In the genomic region with DNA sequence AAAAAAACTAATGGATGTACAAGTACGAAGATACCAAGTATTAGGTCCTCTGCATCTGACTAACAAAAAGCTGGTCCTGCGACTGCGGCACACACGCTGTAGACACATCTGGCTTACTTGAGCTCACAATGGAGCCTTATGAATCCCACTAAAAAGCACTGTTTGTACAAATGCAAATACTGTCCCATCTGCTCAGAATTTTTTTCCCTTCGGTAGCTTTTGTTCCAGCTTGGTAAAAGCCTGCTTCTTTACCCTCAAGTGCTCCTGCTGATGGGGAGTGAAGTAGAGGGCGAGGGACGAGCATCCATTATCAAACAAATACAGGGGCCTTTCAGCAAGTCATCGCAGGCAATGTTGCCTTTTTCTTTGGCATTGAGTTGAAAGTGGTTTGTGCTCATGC, we compare ENCODE assay signal across 18 mouse cellular contexts. TPM values are rescaled to one million over a fixed set of nuclear protein-coding genes. Genes with fewer than 3 reads are reported as not detected.
DNase-seq lines count a peak whose midpoint lies in the region; ATAC-seq lines count a peak whose summit lies in the region.
"Had no signal": no experiment of that assay in that cellular context is flagged by ENCODE, and none has a peak within 500 bp of the region (broad histone marks: within the 10 kb centered on the region; RNA-seq: fewer than 3 reads in every experiment).

No protein-coding gene starts in this region.

- H3K4me3 ChIP-seq in forebrain, embryonic 14.5 days (ENCODE audit: low read depth, low read length), result no peak overlapping the region
- no peak overlapping the region for H3K4me3 ChIP-seq in forebrain, embryonic 15.5 days
- no peak overlapping the region for H3K4me3 ChIP-seq in intestine, embryonic 16.5 days (ENCODE audit: low read length)
- H3K4me3 ChIP-seq: erythroblast, embryonic 14.5 days; gastrocnemius, adult 2 months; myocyte had no signal

- no peak overlapping the region for H3K4me2 ChIP-seq in forebrain, embryonic 14.5 days (ENCODE audit: low read length)
- no peak overlapping the region for H3K4me2 ChIP-seq in forebrain, embryonic 15.5 days (replicated peaks)
- H3K4me2 ChIP-seq in intestine, embryonic 16.5 days (ENCODE audit: low read depth, low read length), result no peak overlapping the region

- no peaks in the 10 kb centered on the region for H3K9me3 ChIP-seq in forebrain, embryonic 14.5 days (replicated peaks; ENCODE audit: control insufficient read depth, low read length)
- H3K9me3 ChIP-seq in forebrain, embryonic 15.5 days, result no peaks in the 10 kb centered on the region
- H3K9me3 ChIP-seq in intestine, embryonic 16.5 days (ENCODE audit: control insufficient read depth, low read length), result no peaks in the 10 kb centered on the region

- no peak overlapping the region for H3K9ac ChIP-seq in forebrain, embryonic 14.5 days (ENCODE audit: low read length)
- no peak overlapping the region for H3K9ac ChIP-seq in forebrain, embryonic 15.5 days (replicated peaks)
- no peak overlapping the region for H3K9ac ChIP-seq in intestine, embryonic 16.5 days (ENCODE audit: low read depth, low read length)
- H3K9ac ChIP-seq: liver, postnatal 0 days had no signal

- peaks cover 6% of the 10 kb centered on the region for H3K4me1 ChIP-seq in forebrain, embryonic 14.5 days (ENCODE audit: control insufficient read depth, insufficient read depth, low read length)
- peaks cover 7% of the 10 kb centered on the region for H3K4me1 ChIP-seq in forebrain, embryonic 15.5 days
- H3K4me1 ChIP-seq in intestine, embryonic 16.5 days (ENCODE audit: control insufficient read depth, insufficient read depth, low read length), result no peaks in the 10 kb centered on the region

- no peak overlapping the region for H3K27ac ChIP-seq in forebrain, embryonic 14.5 days (ENCODE audit: low read depth, low read length)
- H3K27ac ChIP-seq in forebrain, embryonic 15.5 days (replicated peaks), result no peak overlapping the region
- no peak overlapping the region for H3K27ac ChIP-seq in intestine, embryonic 16.5 days (ENCODE audit: low read length)
- H3K27ac ChIP-seq: gastrocnemius, adult 2 months; macrophage had no signal

- peak; percentile 60; the same call in 1 of the 2 replicates for ATAC-seq in forebrain, embryonic 14.5 days
- ATAC-seq in forebrain, embryonic 15.5 days (replicated peaks), result no peak
- ATAC-seq in intestine, embryonic 16.5 days, result no peak
- ATAC-seq: liver, postnatal 0 days had no signal

- no peaks in the 10 kb centered on the region for H3K27me3 ChIP-seq in forebrain, embryonic 14.5 days (replicated peaks; ENCODE audit: control insufficient read depth, insufficient read depth, low read length)
- H3K27me3 ChIP-seq in forebrain, embryonic 15.5 days, result no peaks in the 10 kb centered on the region
- H3K27me3 ChIP-seq in intestine, embryonic 16.5 days (replicated peaks; ENCODE audit: control insufficient read depth, insufficient read depth, low read length), result no peaks in the 10 kb centered on the region; the same call in 1 of the 2 replicates

- H3K36me3 ChIP-seq in forebrain, embryonic 14.5 days (ENCODE audit: control insufficient read depth, insufficient read depth, low read length), result no peaks in the 10 kb centered on the region
- H3K36me3 ChIP-seq in forebrain, embryonic 15.5 days, result no peaks in the 10 kb centered on the region
- H3K36me3 ChIP-seq in intestine, embryonic 16.5 days (ENCODE audit: control insufficient read depth, insufficient read depth, low read length), result no peaks in the 10 kb centered on the region

- 38% methylated on average over 8 of the region's 8 CpGs for WGBS in forebrain, embryonic 14.5 days
- 34% methylated on average over 8 of the region's 8 CpGs for WGBS in forebrain, embryonic 15.5 days
- WGBS in intestine, embryonic 16.5 days, result 77% methylated on average over 8 of the region's 8 CpGs

- peak; percentile 56 for DNase-seq in forebrain, embryonic 14.5 days (ENCODE audit: low spot score)
- DNase-seq in right cerebral cortex, adult 18-20 months, result peak; percentile 4
- no peak for DNase-seq in right cerebral cortex, postnatal 4 days
- peak; percentile 7 to 73 for DNase-seq in layer of hippocampus, adult 18-20 months (ENCODE audit: low spot score in 2 of 2)
- no peak for DNase-seq in urinary bladder, adult 18-20 months (ENCODE audit: low spot score in 2 of 2)
- no peak for DNase-seq in cerebellum, postnatal 36 days
- DNase-seq: adrenal gland, postnatal 14 days; cerebellum, postnatal 25 days; gastrocnemius, adult 2 months; heart, postnatal 10 days; liver, postnatal 0 days; right cerebral cortex, postnatal 14 days; thymus, adult 2 months had no signal

RNA-seq across cellular contexts. Expression of a gene that starts 29.3 kb away (rescaled TPM):
- polyA plus RNA-seq in forebrain, embryonic 14.5 days (2014; fragmentation: Nextera tagmentation; extraction: Ambion mirVana), result 9.8 and 12.9 TPM in 2 replicates
- 11.4 and 15.1 TPM in 2 replicates for polyA plus RNA-seq in forebrain, embryonic 15.5 days (2015; fragmentation: Nextera tagmentation; extraction: Ambion mirVana)
- 10 to 100 TPM; 20.8 to 21.4 TPM for total RNA-seq in layer of hippocampus, adult 18-20 months (2021)
- polyA plus RNA-seq in intestine, embryonic 16.5 days (2015; fragmentation: Nextera tagmentation; extraction: Ambion mirVana), result 1.9 and 2.2 TPM in 2 replicates
- polyA plus RNA-seq: erythroblast, embryonic 14.5 days had no signal

Comparison
In these comparisons a context has a peak if more than half of its experiments do, and no peak if none do; other contexts are left out.
1. DNase-seq: peak in forebrain, embryonic 14.5 days (single experiment), right cerebral cortex, adult 18-20 months (single experiment) and layer of hippocampus, adult 18-20 months (2 of 2); none in right cerebral cortex, postnatal 4 days (single experiment), urinary bladder, adult 18-20 months (0 of 2) and cerebellum, postnatal 36 days (0 of 2).